Mouse (Mus musculus) erythroblast, embryonic 14.5 days (primary cell): Measurements from ENCODE around the gene Rnf144b.

Source experiments
- GATA1 ChIP-seq: IDR thresholded peaks from 2 replicates; pipeline ENCODE4 v1.6.1; 2012; ENCODE audit warnings: low read length, inconsistent platforms, mixed read lengths
- TAL1 ChIP-seq: IDR thresholded peaks from 3 replicates; pipeline ENCODE4 v1.6.1; 2012; ENCODE audit warnings: low read length, inconsistent platforms, mixed read lengths

GRCm38 (mm10) chr13:47145939-47146338 lies 23.5 kb downstream of the Rnf144b start:
- TF ChIP-seq TAL1 (no peak), GATA1 (no peak)
